Mouse (Mus musculus): Measurements from ENCODE around the gene Zbtb4.

The Zbtb4 gene

DNA sequence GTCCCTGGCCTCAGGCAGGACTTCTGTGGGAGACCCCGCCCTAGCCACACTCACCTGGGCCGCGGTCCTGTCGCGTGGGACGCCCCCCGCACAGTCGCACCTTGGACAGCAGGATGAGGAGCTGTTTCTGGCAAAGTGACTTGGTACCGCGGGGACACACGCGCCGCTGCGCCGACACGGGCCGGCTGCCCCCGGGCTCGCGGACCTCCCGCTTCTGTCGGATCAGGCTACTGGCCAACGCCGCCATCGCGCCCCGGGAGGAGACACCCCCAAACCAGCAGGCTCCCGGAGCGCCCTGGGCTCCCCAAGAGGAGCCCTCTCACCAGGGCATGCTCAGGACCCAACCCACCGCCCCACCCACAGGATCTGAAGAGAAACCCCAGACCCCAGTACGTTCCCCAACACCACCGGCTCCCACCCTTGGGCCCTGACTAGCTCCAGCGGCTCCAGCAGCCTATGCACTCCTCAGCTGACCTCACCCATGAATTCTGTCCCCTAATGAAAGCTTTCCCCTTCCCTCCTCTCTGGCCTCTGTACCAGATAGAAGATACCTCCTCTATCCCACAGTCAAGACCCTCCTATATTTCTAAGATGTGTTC is 35.8 kb downstream of the Zbtb4 start, which contains the start of gene Fgf11:
Fgf11 (minus strand) TSS at position 479 of the 599 bp plus-strand sequence.
- DNase-seq = no peak

DNA sequence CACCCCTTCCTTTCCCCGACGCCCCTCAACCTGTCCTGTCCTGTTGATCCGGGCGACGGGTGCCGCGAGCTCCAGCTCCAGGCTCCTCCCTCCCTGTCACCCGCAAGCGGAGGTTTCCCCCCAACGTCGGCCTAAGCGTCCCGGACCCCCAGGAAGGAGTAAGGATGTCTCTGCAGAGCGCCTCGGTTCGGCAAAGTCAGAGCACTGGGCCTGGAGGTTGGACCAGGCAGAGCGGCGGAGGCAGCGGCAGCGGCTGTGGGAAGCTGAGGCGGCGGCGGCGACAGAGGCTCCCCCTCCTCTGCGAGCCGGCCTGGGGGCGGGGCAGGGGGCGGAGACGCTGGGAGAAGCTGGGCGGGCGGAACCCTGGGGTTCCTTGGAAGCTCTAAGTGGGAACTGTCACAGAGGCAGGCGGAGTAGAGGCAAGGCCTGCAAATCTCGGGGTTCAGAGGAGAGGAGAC is 37.0 kb downstream of the Zbtb4 start:
- DNase-seq = peak; percentile 52 to 67

DNA sequence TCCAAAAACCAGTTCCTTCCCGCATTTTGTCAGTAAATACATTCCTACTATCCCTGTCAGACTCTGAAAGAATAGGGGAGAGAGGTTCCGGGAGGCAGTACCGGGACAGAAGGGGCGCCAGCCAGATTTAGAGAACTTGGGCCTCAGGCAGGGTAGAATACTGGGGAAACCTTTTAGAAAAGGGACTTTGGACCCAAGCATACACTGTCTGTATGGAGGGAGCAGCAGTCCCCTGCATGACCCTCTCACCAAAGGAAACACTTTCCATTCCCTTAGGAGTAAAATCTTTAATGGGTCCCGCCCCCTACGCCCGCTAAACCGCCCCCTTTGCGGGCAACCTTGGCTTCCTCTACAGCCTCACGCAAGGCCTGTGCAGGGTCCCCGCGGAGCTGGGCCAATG is 37.6 kb downstream of the Zbtb4 start:
- no peak for DNase-seq

- DNase-seq = peak; percentile 51 to 60
Observed at GRCm38 (mm10) chr11:69803786-69804651, 38.3 kb downstream of the Zbtb4 start.

- no peak for DNase-seq
Observed at GRCm38 (mm10) chr11:69804652-69804940, 38.9 kb downstream of the Zbtb4 start.

DNA sequence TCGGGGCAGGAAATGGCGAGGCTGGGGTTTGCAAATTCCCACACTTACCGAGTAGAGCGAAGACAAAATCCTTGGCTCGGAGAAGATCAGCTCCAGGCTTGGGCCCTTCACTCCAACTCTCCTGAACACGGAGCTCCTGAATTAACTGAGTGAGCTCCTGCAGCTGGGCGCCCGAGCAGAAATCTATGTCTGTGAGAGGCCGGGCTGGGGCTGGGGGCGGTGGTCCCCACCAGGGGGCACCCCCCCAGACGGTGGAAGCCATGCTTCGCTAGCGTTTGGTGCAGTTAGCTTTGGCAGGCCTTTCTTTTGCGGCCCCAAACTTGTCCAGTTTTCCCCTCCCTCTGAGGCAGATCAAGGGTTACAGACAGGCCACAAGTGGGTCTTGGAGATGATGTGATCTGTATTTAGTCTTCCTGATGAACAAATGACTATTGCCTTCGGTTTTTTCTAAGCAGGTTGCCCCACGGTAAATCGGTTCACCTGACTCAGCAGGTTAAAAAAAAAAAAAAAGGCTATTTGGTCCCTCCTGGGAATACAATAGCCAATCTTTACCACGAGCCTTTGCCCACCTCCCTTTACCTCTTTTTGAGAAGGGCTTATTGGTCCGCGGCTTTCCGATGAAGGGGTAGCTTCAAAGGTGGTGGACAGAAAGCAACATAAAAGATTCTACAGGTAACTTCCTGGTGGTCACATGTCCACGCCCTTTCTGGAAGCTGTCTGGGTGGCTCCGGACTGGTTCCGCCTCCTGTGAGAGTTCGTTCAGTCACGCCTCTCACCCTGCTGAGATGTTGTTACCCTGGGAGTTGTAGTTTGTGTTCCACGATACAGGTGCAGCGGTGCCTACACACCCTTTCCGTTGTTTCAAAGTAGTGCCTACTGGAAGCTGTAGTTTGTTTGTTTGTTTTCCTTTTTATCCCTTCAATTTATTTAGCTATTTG is 39.5 kb downstream of the Zbtb4 start, which contains the start of gene Tmem102:
Tmem102 (minus strand) TSS at position 653 of the 938 bp plus-strand sequence.
- no peak for DNase-seq

DNA sequence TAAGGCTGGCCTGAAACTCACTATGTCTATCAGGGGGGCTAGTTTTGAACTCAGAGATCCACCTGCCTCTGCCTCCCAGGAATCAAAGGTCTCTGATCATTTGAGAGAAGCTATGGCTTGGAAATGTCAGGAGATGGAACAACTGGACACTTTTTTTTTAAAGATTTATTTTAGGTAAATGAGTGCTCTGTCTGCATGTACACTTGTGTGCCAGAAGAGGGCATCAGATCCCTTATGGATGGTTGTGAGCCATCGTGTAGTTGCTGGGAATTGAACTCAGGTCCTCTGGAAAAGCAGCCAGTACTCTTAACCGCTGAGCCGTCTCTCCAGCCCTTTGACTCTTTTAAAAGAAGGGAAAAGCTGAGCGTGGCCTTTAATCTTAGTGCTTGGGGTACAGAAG is 40.7 kb downstream of the Zbtb4 start:
- DNase-seq = no peak

DNA sequence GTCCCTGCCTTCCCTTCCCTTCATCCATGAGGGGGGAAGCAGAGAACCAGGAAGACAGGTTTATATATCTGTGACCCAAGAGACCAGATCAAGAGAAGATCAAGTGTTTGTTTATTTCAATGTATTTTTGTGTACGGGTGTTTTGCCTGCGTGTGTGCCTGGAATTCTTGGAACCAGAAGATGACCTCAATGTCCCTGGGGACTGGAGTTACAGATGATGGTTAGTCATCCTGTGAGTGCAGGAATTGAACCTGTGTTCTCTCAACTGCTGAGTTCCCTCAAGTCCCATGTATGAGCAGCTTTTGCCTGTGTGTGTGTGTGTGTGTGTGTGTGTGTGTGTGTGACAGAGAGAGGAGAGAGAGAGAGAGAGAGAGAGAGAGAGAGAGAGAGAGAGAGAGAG is 41.9 kb downstream of the Zbtb4 start:
- DNase-seq = no peak

DNA sequence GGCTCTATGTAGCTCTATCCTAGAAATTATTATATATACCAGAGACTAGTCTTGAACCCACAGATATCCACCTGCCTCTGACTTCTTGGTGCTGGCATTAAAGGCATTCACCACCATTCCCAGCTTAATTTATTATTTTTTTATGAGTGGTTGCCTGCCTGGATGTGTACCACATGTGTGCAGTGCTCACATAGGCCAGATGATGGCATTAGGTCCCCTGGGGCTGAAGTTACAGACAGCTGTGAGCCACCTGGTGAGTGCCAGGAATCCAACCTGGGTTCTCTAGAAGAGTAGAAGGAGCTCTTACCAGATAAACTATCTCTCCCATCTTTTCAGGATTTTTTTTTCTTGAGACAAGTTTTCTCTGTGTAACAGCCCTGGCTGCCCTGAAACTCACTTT is 44.6 kb downstream of the Zbtb4 start:
- no peak for DNase-seq

GRCm38 (mm10) chr11:69815155-69815554 is 49.4 kb downstream of the Zbtb4 start, which contains the start of gene Gm39566:
TSS of gene Gm39566 (minus strand) at chr11:69815298.
- DNase-seq = no peak

- no peak for DNase-seq
Observed at GRCm38 (mm10) chr11:69816520-69816919, 50.8 kb downstream of the Zbtb4 start.

DNA sequence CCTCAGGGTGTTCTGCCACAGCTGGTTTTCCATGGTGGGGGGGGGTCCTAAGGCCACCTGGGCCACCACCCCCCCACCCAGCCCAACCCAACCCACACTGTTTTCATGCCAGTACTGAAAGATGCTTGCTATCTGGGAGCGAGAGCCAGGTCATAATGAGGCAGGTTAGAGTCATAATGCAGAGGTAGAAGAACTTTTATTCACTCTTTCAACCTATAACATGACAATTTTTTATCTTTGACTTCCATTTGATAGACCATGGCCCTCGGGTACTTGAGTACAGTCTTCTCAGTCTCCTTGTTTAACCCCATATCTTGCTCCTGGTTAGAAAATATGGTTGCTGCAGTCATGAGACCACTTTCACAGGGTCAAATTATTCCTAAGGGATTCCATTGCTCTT is 52.7 kb downstream of the Zbtb4 start, which contains the start of gene Spem2:
Spem2 (minus strand) TSS at position 101 of the 400 bp plus-strand sequence.
- no peak for DNase-seq

DNA sequence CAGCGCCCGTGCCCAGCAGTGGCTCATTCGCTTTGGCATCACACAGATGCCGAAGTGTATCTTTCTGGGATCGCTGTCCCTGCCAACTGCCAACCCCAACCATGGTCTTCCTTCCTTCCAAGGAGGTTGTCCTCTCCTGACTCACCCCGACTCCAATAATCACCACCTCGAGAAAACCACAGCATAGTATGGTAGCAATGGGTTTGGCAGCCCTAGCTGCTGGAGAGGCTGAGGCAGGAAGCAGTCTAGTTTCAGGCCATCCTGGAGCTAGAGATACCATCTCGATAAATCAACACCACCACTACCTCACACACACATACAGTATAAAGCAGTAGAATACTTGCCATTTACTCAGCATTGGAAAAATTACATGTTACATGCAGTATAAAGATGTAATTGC is 53.2 kb downstream of the Zbtb4 start:
- no peak for DNase-seq

GRCm38 (mm10) chr11:69822080-69822479 is 56.4 kb downstream of the Zbtb4 start, which contains the start of gene Spem1:
TSS of gene Spem1 (minus strand) at chr11:69822180.
- no peak for DNase-seq

GRCm38 (mm10) chr11:69823456-69823855 is 57.7 kb downstream of the Zbtb4 start:
- DNase-seq = no peak

DNA sequence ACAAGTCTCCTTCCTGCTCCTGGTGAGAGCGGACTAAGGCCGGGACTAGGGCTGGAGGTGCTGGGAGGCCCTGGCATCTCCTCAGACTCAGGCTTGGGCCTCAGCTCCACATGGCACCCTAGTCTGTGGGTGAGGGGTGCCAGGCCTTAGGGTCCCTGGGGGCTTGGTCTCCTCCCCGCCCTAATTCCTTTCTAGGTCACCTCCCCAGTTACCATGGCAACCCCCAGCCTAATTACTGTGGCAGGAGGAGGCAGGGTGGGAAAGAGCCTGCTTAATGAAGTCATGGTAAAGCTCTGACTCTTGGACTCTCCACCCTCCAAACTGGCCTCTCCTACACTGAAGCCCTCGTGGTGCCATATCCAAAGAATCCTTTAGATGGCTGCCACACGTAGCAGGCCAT is 63.1 kb downstream of the Zbtb4 start:
- no peak for DNase-seq

GRCm38 (mm10) chr11:69833554-69833953 is 67.8 kb downstream of the Zbtb4 start:
- DNase-seq = no peak

Data from cerebellum, postnatal 36 days (tissue).